Mouse (Mus musculus) embryonic facial prominence, embryonic 10.5 days (tissue): Measurements from ENCODE around the gene Dnmt1. TPM values are rescaled to one million over a fixed set of nuclear protein-coding genes. Genes with fewer than 3 reads are reported as not detected.
A peak's percentile ranks its signal among the peaks of the same experiment; 100 is the strongest.

ENCODE experiments used
- DNase-seq: peaks from one replicate; pipeline ENCODE4 v3.0.0-alpha.2; 2017; ENCODE audit warnings: low spot score
- H3K27ac ChIP-seq: fragments of 300-500 bp; sonication (generic); replicated peaks from 2 replicates; pipeline ENCODE4 v1.5.1; 2016; ENCODE audit warnings: mild to moderate bottlenecking
- H3K27me3 ChIP-seq: fragments of 300-500 bp; sonication (generic); replicated peaks from 2 replicates; pipeline ENCODE4 v1.6.1; 2016; ENCODE audit warnings: low read depth, mild to moderate bottlenecking; ENCODE audit not compliant: poor library complexity, severe bottlenecking
- H3K36me3 ChIP-seq: fragments of 300-500 bp; sonication (generic); replicated peaks from 2 replicates; pipeline ENCODE4 v1.6.1; 2016; ENCODE audit warnings: mild to moderate bottlenecking, moderate library complexity
- H3K4me1 ChIP-seq: fragments of 300-500 bp; sonication (generic); 2 replicates; pipeline ENCODE4 v1.6.1; 2016
- H3K4me3 ChIP-seq: fragments of 300-500 bp; sonication (generic); 2 replicates; pipeline ENCODE4 v1.5.1; 2016; ENCODE audit warnings: mild to moderate bottlenecking, moderate library complexity
- H3K9me3 ChIP-seq: fragments of 300-500 bp; sonication (generic); 2 replicates; pipeline ENCODE4 v1.6.1; 2016; ENCODE audit warnings: mild to moderate bottlenecking
- WGBS: fragments of 180-500 bp; shearing (Covaris S2); methylation state at CpG from one replicate; pipeline ENCODE4 v1.1.7; 2016; 5-methylcytosine and 5-hydroxymethylcytosine counted together
- microRNA-seq: library from miRNA; unstranded; fragments of <30 nt; microRNA quantifications from one replicate; pipeline ENCODE4, GENCODE M21; 2017
- polyA plus RNA-seq: library from polyadenylated mRNA; unstranded; fragments of >200 nt; fragmentation: Nextera tagmentation; extraction: Ambion mirVana; gene quantifications from 2 replicates; pipeline ENCODE4 v1.2.1, GENCODE M21; 2016

The Dnmt1 gene
- polyA plus RNA-seq, 1 experiment from 2014 or later: 168 TPM

DNA sequence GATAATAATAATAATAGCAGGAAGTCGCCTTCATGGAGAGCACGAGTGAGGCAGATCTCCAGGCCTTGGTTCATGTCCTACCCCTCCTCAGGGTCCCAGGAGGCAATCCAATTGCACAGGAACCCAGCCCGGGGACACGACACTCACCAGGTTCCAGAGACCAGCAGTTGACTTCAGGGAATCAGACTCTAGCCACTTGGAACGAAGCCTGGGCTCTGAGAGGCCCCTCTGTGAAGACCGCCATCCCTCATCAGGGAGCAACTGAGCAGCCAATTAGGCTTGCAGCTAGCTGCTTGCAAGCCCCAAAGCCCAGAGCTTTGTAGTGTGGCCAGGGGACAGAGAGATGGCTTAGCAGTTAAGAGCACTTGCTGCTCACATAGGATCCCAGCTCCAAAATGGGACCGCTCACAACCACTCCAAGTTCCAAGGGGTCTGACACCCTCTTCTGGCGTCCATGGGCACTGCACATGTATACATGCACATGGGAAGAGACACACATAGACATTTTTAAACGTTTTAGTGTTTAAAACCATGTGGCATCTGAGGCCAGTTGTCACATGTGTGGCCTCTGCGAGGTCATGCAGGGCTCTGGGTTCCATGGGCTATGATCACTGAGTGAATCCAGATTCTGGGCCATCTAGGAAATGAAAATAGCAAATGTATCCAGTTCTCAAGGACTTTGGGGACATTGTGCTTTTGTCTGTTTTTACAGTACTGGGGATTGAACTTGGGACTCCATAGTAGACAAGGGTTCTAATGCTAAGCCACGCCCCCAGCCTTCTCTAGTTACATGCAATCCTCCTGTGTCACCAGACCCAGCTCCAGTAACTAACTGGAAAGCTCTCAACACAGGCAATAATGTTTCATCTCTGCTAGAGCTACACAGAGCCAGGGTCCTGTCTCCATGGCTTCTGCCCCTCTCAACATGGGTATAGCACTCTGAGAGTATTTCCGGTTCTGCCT, 89.2 kb downstream of the Dnmt1 start:
- no peak overlapping the region for H3K27ac ChIP-seq
- WGBS: 75% methylated on average over 12 of the region's 12 CpGs
- H3K4me3 ChIP-seq: no peak overlapping the region
- H3K9me3 ChIP-seq: no peaks in the 10 kb centered on the region
- peaks cover 60% of the 10 kb centered on the region for H3K27me3 ChIP-seq
- DNase-seq: no peak
- peaks cover 10% of the 10 kb centered on the region for H3K4me1 ChIP-seq
- H3K36me3 ChIP-seq: no peaks in the 10 kb centered on the region

DNA sequence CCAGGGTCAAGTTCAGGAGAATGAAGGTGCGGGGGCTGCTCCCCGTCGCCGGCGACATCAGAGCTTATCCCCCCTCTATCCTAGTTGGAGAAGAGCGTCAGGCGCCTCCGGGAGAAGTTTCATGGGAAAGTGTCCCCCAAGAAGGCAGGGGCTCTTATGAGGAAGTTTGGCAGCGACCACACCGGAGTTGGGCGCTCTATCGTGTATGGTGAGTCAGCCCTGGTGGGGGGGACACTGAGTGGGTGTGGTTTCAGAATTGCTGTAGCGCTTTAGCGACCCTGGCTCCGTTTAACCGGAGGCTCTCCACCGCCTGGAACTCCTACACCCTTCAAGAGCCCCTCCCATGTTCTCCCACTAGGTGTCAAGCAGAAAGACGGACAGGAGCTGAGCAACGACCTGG, 90.4 kb downstream of the Dnmt1 start:
- WGBS: 5% methylated on average over 19 of the region's 19 CpGs
- Histone ChIP-seq H3K36me3 (no peaks in the 10 kb centered on the region), H3K4me1 (peaks cover 10% of the 10 kb centered on the region), H3K4me3 (peak overlapping the region; percentile 51), H3K9me3 (no peaks in the 10 kb centered on the region), H3K27ac (no peak overlapping the region), H3K27me3 (peaks cover 60% of the 10 kb centered on the region)
- DNase-seq: no peak

DNA sequence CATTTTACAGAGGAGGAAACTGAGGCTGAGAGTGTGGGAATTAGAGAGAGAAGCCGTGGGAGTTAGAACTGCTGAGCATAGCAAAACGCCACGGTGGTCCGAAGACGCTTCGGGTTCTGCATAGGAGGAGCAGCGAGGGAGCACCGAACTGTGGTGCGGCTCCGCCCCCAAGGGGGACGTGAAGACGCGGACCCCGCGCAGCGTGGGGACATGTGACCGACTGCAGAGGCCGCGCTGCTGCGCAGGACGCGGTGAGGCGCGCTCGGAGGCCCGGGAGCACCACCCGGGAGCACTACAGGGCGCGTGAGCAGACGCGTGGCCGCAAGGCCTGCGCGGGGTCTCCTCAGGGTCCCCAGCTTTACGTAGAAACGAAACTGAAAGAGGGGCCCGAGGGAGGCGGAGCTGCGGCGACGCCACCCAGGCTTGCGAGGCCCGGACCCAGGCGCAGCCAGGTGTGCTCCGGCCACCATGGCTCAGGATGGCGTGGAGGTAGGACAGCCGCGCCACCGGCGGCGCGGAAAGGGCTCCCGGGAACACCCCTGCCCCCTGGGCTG, 91.2 kb downstream of the Dnmt1 start, which contains the start of gene A230050P20Rik:
Gene A230050P20Rik, plus strand, starts transcription at position 195 of the 554 bp plus-strand sequence.
- peaks cover 60% of the 10 kb centered on the region for H3K27me3 ChIP-seq
- no peak within 1 kb of the TSS for H3K27ac ChIP-seq
- 10% methylated on average over 53 of the region's 53 CpGs for WGBS
- H3K4me1 ChIP-seq: peaks cover 10% of the 10 kb centered on the region
- H3K9me3 ChIP-seq: no peaks in the 10 kb centered on the region
- DNase-seq: peak; percentile 32
- H3K4me3 ChIP-seq: peak within 1 kb of the TSS; percentile 51
- H3K36me3 ChIP-seq: no peaks in the 10 kb centered on the region

DNA sequence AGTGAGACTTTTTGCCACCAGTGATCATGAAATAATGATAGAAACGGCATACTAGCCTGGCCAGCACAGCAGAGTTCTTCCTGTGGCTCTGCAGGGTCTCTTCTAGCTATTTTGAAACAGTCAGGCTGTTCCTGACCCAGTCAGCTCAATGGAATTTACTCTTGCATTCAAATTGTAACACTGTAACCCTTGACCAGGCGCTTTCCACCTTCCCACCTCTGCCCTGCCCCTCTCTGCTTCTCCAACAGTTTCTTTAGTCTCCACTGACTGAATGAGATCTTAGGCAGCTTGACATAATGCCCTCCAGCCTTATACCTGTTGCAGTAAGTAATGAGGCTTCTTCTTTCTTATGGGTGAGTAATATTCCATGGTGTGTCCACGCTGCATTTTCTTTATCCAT, 92.8 kb downstream of the Dnmt1 start:
- H3K4me3 ChIP-seq: no peak overlapping the region
- 66% methylated on average over 3 of the region's 3 CpGs for WGBS

DNA sequence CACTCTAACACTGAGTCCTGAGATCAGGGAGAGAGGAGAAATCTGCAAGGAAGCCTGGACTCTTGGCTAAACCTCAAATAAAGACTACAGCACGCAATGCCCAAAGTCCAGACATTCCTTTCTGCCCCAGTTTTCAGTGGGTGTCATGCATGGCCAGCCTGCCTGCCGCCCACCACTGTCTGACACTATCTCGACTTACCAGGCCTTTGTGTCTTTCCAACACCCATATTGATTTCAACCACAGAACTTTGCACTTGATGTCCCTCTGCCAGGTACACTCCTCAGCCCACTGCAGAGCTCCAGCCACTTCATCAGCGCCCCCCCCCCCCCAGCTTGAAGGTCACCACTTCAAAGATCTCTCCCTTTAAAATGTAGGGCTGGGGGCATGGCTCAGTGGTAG, 97.5 kb downstream of the Dnmt1 start:
- DNase-seq: no peak
- no peaks in the 10 kb centered on the region for H3K36me3 ChIP-seq
- 59% methylated on average over 4 of the region's 4 CpGs for WGBS
- no peaks in the 10 kb centered on the region for H3K9me3 ChIP-seq
- no peaks in the 10 kb centered on the region for H3K4me1 ChIP-seq
- no peak overlapping the region for H3K27ac ChIP-seq
- H3K27me3 ChIP-seq: peaks cover 15% of the 10 kb centered on the region
- H3K4me3 ChIP-seq: no peak overlapping the region

More for the DNA sequence above, 92.8 kb downstream of the Dnmt1 start:
- peaks cover 10% of the 10 kb centered on the region for H3K4me1 ChIP-seq
- no peaks in the 10 kb centered on the region for H3K9me3 ChIP-seq
- H3K27me3 ChIP-seq: peaks cover 60% of the 10 kb centered on the region
- no peak overlapping the region for H3K27ac ChIP-seq
- no peak for DNase-seq
- H3K36me3 ChIP-seq: no peaks in the 10 kb centered on the region

DNA sequence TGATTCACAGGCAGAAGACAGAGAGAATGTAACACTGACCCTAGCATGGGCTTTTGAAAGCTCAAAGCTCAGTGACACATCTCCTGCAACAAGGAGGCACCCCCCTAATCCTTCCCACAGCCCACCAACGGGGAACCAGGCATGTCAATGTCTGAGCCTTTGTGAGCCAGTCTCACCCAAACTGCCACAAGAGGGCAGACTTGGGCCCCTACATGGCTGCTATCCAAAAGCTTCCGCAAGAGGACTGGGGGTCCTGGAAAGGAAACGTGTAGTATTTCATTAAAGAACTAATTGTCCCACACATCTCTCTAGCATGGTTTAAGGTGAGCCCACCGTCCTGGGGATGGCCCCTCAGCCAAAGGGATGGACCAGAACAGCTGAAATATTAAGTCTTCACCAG, 97.9 kb downstream of the Dnmt1 start:
- Histone ChIP-seq H3K4me1 (no peaks in the 10 kb centered on the region), H3K27me3 (peaks cover 11% of the 10 kb centered on the region), H3K27ac (no peak overlapping the region), H3K4me3 (no peak overlapping the region), H3K36me3 (no peaks in the 10 kb centered on the region), H3K9me3 (no peaks in the 10 kb centered on the region)
- peak; percentile 57 for DNase-seq
- WGBS: 11% methylated on average over 4 of the region's 4 CpGs

DNA sequence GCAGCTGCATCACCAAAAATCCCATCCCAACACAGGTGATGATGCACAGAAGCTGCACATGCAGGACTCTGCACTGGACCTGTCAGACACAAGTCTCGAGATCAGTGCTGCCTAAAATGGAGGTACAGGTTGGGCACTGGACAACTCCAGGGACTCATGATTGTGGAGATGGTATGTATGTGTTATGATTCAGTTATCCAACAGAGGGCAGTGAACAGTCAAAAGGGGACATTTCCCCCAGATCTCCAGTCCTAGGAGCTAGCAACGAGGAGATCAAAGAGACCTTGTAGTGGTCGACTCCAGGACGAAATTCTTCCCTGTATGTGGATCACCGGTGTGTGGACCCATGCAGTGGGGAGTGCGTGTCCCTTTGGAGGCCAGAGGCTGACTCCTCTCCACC, 99.8 kb downstream of the Dnmt1 start:
- DNase-seq: no peak
- Histone ChIP-seq H3K9me3 (no peaks in the 10 kb centered on the region), H3K4me1 (no peaks in the 10 kb centered on the region), H3K27ac (no peak overlapping the region), H3K4me3 (no peak overlapping the region), H3K27me3 (no peaks in the 10 kb centered on the region), H3K36me3 (no peaks in the 10 kb centered on the region)
- 50% methylated on average over 6 of the region's 6 CpGs for WGBS

Small RNA genes within 50 kb of the gene (microRNA-seq; reads per million reads assigned to microRNA genes)
- 1.5 reads per million for gene Mir7081

Other genes with a start within 250 kb of the Dnmt1 start
- 13.1 and 20.1 TPM in 2 replicates for gene Olfm2, start 213.5 kb downstream of the Dnmt1 start, polyA plus RNA-seq
- 0.39 and 0.60 TPM in 2 replicates for gene Col5a3, start 144.8 kb downstream of the Dnmt1 start, polyA plus RNA-seq
- gene Rdh8, start 141.4 kb downstream of the Dnmt1 start, polyA plus RNA-seq: not detected in 2 replicates
- 1.1 and 2.2 TPM in 2 replicates for gene A230050P20Rik, start 91.2 kb downstream of the Dnmt1 start, polyA plus RNA-seq
- 3.2 and 3.3 TPM in 2 replicates for gene Angptl6, start 80.2 kb downstream of the Dnmt1 start, polyA plus RNA-seq
- 99.2 and 100 TPM in 2 replicates for gene Ppan, start 71.7 kb downstream of the Dnmt1 start, polyA plus RNA-seq
- gene Eif3g, start 61.3 kb downstream of the Dnmt1 start, polyA plus RNA-seq: 411 and 431 TPM in 2 replicates
- 38.2 and 42.8 TPM in 2 replicates for gene S1pr2, start 16.9 kb upstream of the Dnmt1 start, polyA plus RNA-seq
- 154 and 161 TPM in 2 replicates for gene Mrpl4, start 42.9 kb upstream of the Dnmt1 start, polyA plus RNA-seq
- 5.9 and 6.0 TPM in 2 replicates for gene Icam1, start 56.1 kb upstream of the Dnmt1 start, polyA plus RNA-seq
- gene Icam4, start 69.5 kb upstream of the Dnmt1 start, polyA plus RNA-seq: 3.8 and 5.1 TPM in 2 replicates
- not detected in 2 replicates for gene Icam5, start 72.2 kb upstream of the Dnmt1 start, polyA plus RNA-seq
- 0.70 and 1.8 TPM in 2 replicates for gene Zglp1, start 107.2 kb upstream of the Dnmt1 start, polyA plus RNA-seq
- gene Gm49373, start 113.2 kb upstream of the Dnmt1 start, polyA plus RNA-seq: 0.42 and 1.4 TPM in 2 replicates
- gene Fdx1l, start 113.7 kb upstream of the Dnmt1 start, polyA plus RNA-seq: 62.6 and 64.0 TPM in 2 replicates
- gene Gm38431, start 132.1 kb upstream of the Dnmt1 start, polyA plus RNA-seq: 3.5 and 4.5 TPM in 2 replicates
- gene Raver1, start 132.1 kb upstream of the Dnmt1 start, polyA plus RNA-seq: 98.1 and 106 TPM in 2 replicates
- gene Tyk2, start 171.4 kb upstream of the Dnmt1 start, polyA plus RNA-seq: 14.8 and 16.1 TPM in 2 replicates
- 418 and 430 TPM in 2 replicates for gene Cdc37, start 190.1 kb upstream of the Dnmt1 start, polyA plus RNA-seq
- 4.9 and 5.3 TPM in 2 replicates for gene Pde4a, start 205.8 kb upstream of the Dnmt1 start, polyA plus RNA-seq